Comparison of ENCODE assay signal across 8 mouse cellular contexts in the genomic region with DNA sequence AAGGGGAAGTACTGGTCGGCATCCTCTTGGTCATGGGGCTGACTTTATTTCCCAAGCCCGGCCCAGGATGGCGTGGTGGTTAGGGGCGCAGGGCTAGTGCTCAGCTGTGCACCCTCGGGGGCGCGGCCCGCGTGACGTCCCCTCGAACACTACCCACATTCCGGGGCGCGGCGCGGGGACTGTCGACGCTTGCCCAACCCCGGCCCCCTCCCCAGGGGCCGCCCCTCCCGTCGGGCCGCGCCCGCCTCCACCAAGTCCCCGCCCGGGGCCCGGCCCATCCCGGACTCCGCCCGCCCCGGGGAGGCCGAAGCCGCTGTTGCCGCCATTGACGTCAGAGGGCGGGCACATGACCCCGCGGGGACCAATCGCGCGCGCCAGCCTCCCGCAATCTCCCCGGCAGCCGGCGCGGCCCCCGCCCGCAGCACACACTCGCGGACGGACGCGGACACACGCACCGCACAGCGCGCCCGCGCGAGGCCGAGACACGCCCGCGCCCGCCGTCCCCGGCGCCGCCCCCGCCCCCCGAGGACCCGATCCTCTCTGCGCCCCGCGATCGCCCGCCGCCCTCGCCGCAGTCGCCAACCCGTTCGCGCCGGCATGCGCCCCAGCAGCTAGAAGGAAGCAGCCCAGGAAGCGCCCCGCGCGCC. TPM values are rescaled to one million over a fixed set of nuclear protein-coding genes. Genes with fewer than 3 reads are reported as not detected.
A peak's percentile ranks its signal among the peaks of the same experiment; 100 is the strongest.
DNase-seq lines count a peak whose midpoint lies in the region; ATAC-seq and TF ChIP-seq lines count a peak whose summit lies in the region.

No protein-coding gene starts in this region.

- no peak for TF ChIP-seq CTCF in Patski (IDR thresholded peaks at IDR 0.05)

- peaks cover 30% of the 10 kb centered on the region for H3K4me1 ChIP-seq in hindbrain, embryonic 12.5 days

- H3K36me3 ChIP-seq in hindbrain, embryonic 12.5 days = no peaks in the 10 kb centered on the region

- no peaks in the 10 kb centered on the region for H3K27me3 ChIP-seq in Patski
- H3K27me3 ChIP-seq in hindbrain, embryonic 12.5 days = no peaks in the 10 kb centered on the region

- CTCF ChIA-PET in Patski (lab: Charles Lee) = interaction anchor here (1.4 kb wide), 1 partner anchor 26 kb away, joined by 4 read pairs; no protein-coding TSS in a partner anchor

- in situ Hi-C loops in Patski (cut with MboI; ENCODE audit: low pct_unique_long_range_greater_than_20kb) = loop anchor here (5.0 kb wide), 2 partner anchors 36 to 91 kb away; no protein-coding TSS in a partner anchor

- WGBS in hindbrain, embryonic 12.5 days = under 1% methylated on average over 76 of the region's 92 CpGs

- peak overlapping the region; percentile 93 for H3K4me3 ChIP-seq in hindbrain, embryonic 12.5 days

- ATAC-seq in Patski = peak; percentile 85
- peak; percentile 84 for ATAC-seq in hindbrain, embryonic 12.5 days (ENCODE audit: low FRiP score)

- H3K9ac ChIP-seq in hindbrain, embryonic 12.5 days = peak overlapping the region; percentile 99

- POLR2A ChIA-PET in Patski (lab: Charles Lee) = interaction anchor here (1.3 to 1.7 kb wide), 4 partner anchors 25 to 122 kb away, joined by 4 to 6 read pairs (median 4); no protein-coding TSS in a partner anchor

- peak overlapping the region; percentile 86 for H3K4me2 ChIP-seq in hindbrain, embryonic 12.5 days (replicated peaks)

- DNase-seq in Patski (ENCODE audit: low read depth, low spot score) = no peak
- DNase-seq in cerebellum, postnatal 10 days = peak; percentile 97
- DNase-seq in frontal cortex, postnatal 10 days (ENCODE audit: low spot score in 2 of 2) = peak; percentile 90 to 95
- peak; percentile 85 to 93 for DNase-seq in layer of hippocampus, postnatal 25 days (ENCODE audit: extremely low spot score in 1 of 2, low spot score in 1 of 2)
- peak; percentile 97 for DNase-seq in lung, postnatal 14 days
- peak; percentile 96 for DNase-seq in ovary, postnatal 36 days (ENCODE audit: low spot score)
- peak; percentile 95 for DNase-seq in thymus, postnatal 14 days

- H3K9me3 ChIP-seq in hindbrain, embryonic 12.5 days (replicated peaks) = no peaks in the 10 kb centered on the region; the same call in 1 of the 2 replicates

- H3K27ac ChIP-seq in hindbrain, embryonic 12.5 days = peak overlapping the region; percentile 90

RNA-seq across cellular contexts. Expression of gene Cmip, which starts 0.4 kb away (rescaled TPM):
- polyA plus RNA-seq in Patski (2021) = 63.6 TPM
- polyA plus RNA-seq in hindbrain, embryonic 12.5 days (2016; fragmentation: Nextera tagmentation; extraction: Ambion mirVana) = 64.6 and 67.0 TPM in 2 replicates
- 100 to 1,000 TPM; 288 to 289 TPM for total RNA-seq in layer of hippocampus, postnatal 25 days (2021)
